In the genomic region with DNA sequence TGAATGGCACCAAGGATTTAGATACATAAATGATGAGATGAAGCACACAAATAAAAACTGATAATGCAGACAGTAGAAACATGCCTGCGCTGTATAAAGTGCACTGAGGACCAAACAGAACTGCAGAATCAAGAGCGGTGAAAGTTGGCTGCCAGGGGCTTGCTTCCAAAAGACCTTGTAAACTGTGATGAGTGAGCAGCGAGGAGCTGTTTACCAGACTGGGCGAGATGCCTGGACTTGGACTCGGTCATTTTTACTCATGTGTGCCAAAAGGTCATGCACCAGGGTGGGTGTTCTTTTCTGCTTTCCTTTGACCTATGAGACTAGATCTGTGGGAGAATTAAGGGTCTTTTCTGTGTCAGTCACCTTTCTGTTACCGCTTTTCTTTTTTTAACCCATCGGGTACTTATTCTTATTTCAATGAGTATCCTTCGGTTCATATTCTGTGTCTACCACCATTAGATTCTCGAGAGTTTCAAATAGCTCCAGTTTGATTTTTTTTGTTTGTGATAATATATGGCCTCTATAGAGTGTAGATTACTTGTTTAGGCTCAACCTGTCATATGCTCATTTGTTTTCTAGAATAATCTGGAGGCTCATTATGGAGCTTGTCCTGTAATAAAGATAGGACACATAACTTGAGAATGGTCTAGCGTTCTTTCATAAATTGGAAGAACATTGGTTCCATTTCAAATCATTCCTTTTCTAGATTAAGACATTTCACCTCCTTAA, we compare ENCODE assay signal across 9 mouse cellular contexts.
DNase-seq lines count a peak whose midpoint lies in the region; TF ChIP-seq lines count a peak whose summit lies in the region.
"Had no signal": no experiment of that assay in that cellular context is flagged by ENCODE, and none has a peak within 500 bp of the region (broad histone marks: within the 10 kb centered on the region; RNA-seq: fewer than 3 reads in every experiment).

No protein-coding gene starts in this region.

- H3K27ac ChIP-seq in thymus, adult 2 months (ENCODE audit: control insufficient read depth, insufficient read depth, low read length), result no peak overlapping the region
- H3K27ac ChIP-seq: limb, embryonic 15.5 days had no signal

- no peaks in the 10 kb centered on the region for H3K4me1 ChIP-seq in thymus, adult 2 months (replicated peaks; ENCODE audit: control insufficient read depth, insufficient read depth, low read length)
- H3K4me1 ChIP-seq: limb, embryonic 15.5 days had no signal

- no peak overlapping the region for H3K4me3 ChIP-seq in thymus, adult 2 months (ENCODE audit: control insufficient read depth, insufficient read depth, low read length)
- H3K4me3 ChIP-seq: limb, embryonic 15.5 days had no signal

- TF ChIP-seq POLR2A in thymus, adult 2 months (IDR thresholded peaks at IDR 0.05; ENCODE audit: control insufficient read depth, extremely low read depth, insufficient read depth, low read length, poor library complexity), result no peak

- no peaks in the 10 kb centered on the region for H3K36me3 ChIP-seq in thymus, adult 2 months (ENCODE audit: control insufficient read depth, insufficient read depth, low read length)
- H3K36me3 ChIP-seq: limb, embryonic 15.5 days had no signal

- DNase-seq in cerebellum, adult 8-10 months, result peak; percentile 5
- DNase-seq in cerebellum, adult 11 months, result no peak
- DNase-seq in Muller cell, postnatal 12 days (ENCODE audit: inconsistent ontology term), result peak; percentile 44
- DNase-seq in gastrocnemius, postnatal 10 days, result peak; percentile 39
- peak; percentile 43 to 45 for DNase-seq in lung, adult 18-20 months
- peak; percentile 22 for DNase-seq in urinary bladder, adult 2 months (ENCODE audit: low spot score)
- no peak for DNase-seq in thymus, postnatal 0 days (ENCODE audit: low spot score)
- no peak for DNase-seq in thymus, adult 2 months

- TF ChIP-seq CTCF in thymus, adult 2 months (IDR thresholded peaks at IDR 0.05; ENCODE audit: borderline replicate concordance, control insufficient read depth, extremely low read depth, insufficient read depth, low read length, poor library complexity), result no peak

- 96% methylated on average over 10 of the region's 10 CpGs for WGBS in thymus, adult 2 months

- H3K27me3 ChIP-seq in thymus, adult 2 months (ENCODE audit: control insufficient read depth, insufficient read depth, low read length), result no peaks in the 10 kb centered on the region
- H3K27me3 ChIP-seq: limb, embryonic 15.5 days had no signal

Comparison
In these comparisons a context has a peak if more than half of its experiments do, and no peak if none do; other contexts are left out.
1. DNase-seq: peak in cerebellum, adult 8-10 months (single experiment), Muller cell, postnatal 12 days (single experiment), gastrocnemius, postnatal 10 days (single experiment), lung, adult 18-20 months (2 of 2) and urinary bladder, adult 2 months (single experiment); none in cerebellum, adult 11 months (single experiment), thymus, postnatal 0 days (single experiment) and thymus, adult 2 months (single experiment).